In genomic region chr11:78343381-78344327, GRCm38 (mm10) we compare ENCODE assay signal across 8 mouse cellular contexts. TPM values are rescaled to one million over a fixed set of nuclear protein-coding genes. Genes with fewer than 3 reads are reported as not detected.
DNase-seq lines count a peak whose midpoint lies in the region; ATAC-seq lines count a peak whose summit lies in the region.

Gene Unc119, plus strand, starts transcription at chr11:78343482.

- H3K27me3 ChIP-seq in intestine, embryonic 16.5 days (replicated peaks; ENCODE audit: control insufficient read depth, insufficient read depth, low read length), result no peaks in the 10 kb centered on the region
- no peaks in the 10 kb centered on the region for H3K27me3 ChIP-seq in midbrain, embryonic 10.5 days (ENCODE audit: low read depth, poor library complexity, severe bottlenecking)

- WGBS in intestine, embryonic 16.5 days, result 1% methylated on average over 62 of the region's 66 CpGs
- WGBS in midbrain, embryonic 10.5 days, result 2% methylated on average over 60 of the region's 66 CpGs

- H3K9ac ChIP-seq in intestine, embryonic 16.5 days (ENCODE audit: low read depth, low read length), result peak within 1 kb of the TSS; percentile 92

- H3K4me3 ChIP-seq in intestine, embryonic 16.5 days (ENCODE audit: low read length), result peak within 1 kb of the TSS; percentile 84
- H3K4me3 ChIP-seq in midbrain, embryonic 10.5 days, result peak within 1 kb of the TSS; percentile 88

- 0 out of 2 replicates have a peak, but pooled peaks cover 4% of the 10 kb centered on the region for H3K36me3 ChIP-seq in intestine, embryonic 16.5 days (ENCODE audit: control insufficient read depth, insufficient read depth, low read length)
- H3K36me3 ChIP-seq in midbrain, embryonic 10.5 days, result peaks cover 43% of the 10 kb centered on the region

- H3K4me1 ChIP-seq in intestine, embryonic 16.5 days (ENCODE audit: control insufficient read depth, insufficient read depth, low read length), result peaks cover 36% of the 10 kb centered on the region
- H3K4me1 ChIP-seq in midbrain, embryonic 10.5 days, result peaks cover 53% of the 10 kb centered on the region

- H3K27ac ChIP-seq in intestine, embryonic 16.5 days (ENCODE audit: low read length), result peak within 1 kb of the TSS; percentile 77
- peak within 1 kb of the TSS; percentile 95 for H3K27ac ChIP-seq in midbrain, embryonic 10.5 days (replicated peaks)

- H3K9me3 ChIP-seq in intestine, embryonic 16.5 days (ENCODE audit: control insufficient read depth, low read length), result no peaks in the 10 kb centered on the region
- no peaks in the 10 kb centered on the region for H3K9me3 ChIP-seq in midbrain, embryonic 10.5 days (replicated peaks)

- H3K4me2 ChIP-seq in intestine, embryonic 16.5 days (ENCODE audit: low read depth, low read length), result peak within 1 kb of the TSS; percentile 95

- intact Hi-C loops in left cerebral cortex, postnatal 4 days (cut with DNase I), result no loop called here

- DNase-seq in layer of hippocampus, adult 11-12 months (ENCODE audit: low spot score), result peak; percentile 70
- DNase-seq in layer of hippocampus, adult 9-10 months (ENCODE audit: low spot score), result no peak
- peak; percentile 86 for DNase-seq in embryo, embryonic 10.5 days (ENCODE audit: low spot score)
- DNase-seq in gonadal fat pad, adult 2 months (ENCODE audit: low read depth), result no peak
- peak; percentile 79 for DNase-seq in left cerebral cortex, postnatal 4 days
- DNase-seq in midbrain, embryonic 10.5 days (ENCODE audit: low spot score), result peak; percentile 82
- DNase-seq in right cerebral cortex, postnatal 36 days (ENCODE audit: low spot score in 2 of 2), result peak; percentile 37 to 53

- ATAC-seq in intestine, embryonic 16.5 days, result peak; percentile 85

RNA-seq across cellular contexts. Expression of gene Unc119, which starts in this region (rescaled TPM):
- polyA plus RNA-seq in gonadal fat pad, adult 2 months (2012; rRNA removed), result 84.3 and 193 TPM in 2 replicates
- polyA plus RNA-seq in intestine, embryonic 16.5 days (2015; fragmentation: Nextera tagmentation; extraction: Ambion mirVana), result 29.5 and 29.9 TPM in 2 replicates
- 10 to 100 TPM; 51.8 to 57.5 TPM for total RNA-seq in left cerebral cortex, postnatal 4 days (2021)
- polyA plus RNA-seq in midbrain, embryonic 10.5 days (2016; fragmentation: Nextera tagmentation; extraction: Ambion mirVana), result 57.7 and 61.7 TPM in 2 replicates

Comparison
In these comparisons a context has a peak if more than half of its experiments do, and no peak if none do; other contexts are left out.
1. DNase-seq: peak in layer of hippocampus, adult 11-12 months (single experiment), embryo, embryonic 10.5 days (single experiment), left cerebral cortex, postnatal 4 days (single experiment), midbrain, embryonic 10.5 days (single experiment) and right cerebral cortex, postnatal 36 days (2 of 2); none in layer of hippocampus, adult 9-10 months (single experiment) and gonadal fat pad, adult 2 months (single experiment).